Mouse (Mus musculus): Measurements from ENCODE around the gene Pdzd2. TPM values are rescaled to one million over a fixed set of nuclear protein-coding genes. Genes with fewer than 3 reads are reported as not detected.
A peak's percentile ranks its signal among the peaks of the same experiment; 100 is the strongest.

Pdzd2 gene
- polyA plus RNA-seq, 1 experiment = 1.3 TPM

DNA sequence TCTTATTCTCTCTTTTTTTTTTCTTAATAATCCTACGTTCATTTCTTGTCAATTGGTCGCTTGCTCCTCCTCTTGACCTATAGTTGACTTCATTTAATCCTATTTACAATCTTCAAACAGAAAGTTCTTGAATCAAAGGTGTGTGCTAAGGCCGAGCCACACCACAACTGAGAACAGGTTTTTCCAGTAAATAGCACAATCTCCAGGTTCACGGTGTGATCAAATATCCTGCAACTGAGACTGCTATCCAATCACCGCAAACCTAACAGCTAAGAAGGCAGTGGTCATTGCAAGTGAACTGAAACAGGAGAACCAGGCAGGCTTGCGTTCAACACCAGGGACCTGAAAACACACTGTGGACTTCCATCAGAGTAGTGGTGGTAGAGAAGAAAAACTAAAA is 313.4 kb downstream of the Pdzd2 start:
- no peak for DNase-seq (ENCODE audit: low read depth, low spot score)
- 56% methylated on average over 6 of the region's 6 CpGs for WGBS

DNA sequence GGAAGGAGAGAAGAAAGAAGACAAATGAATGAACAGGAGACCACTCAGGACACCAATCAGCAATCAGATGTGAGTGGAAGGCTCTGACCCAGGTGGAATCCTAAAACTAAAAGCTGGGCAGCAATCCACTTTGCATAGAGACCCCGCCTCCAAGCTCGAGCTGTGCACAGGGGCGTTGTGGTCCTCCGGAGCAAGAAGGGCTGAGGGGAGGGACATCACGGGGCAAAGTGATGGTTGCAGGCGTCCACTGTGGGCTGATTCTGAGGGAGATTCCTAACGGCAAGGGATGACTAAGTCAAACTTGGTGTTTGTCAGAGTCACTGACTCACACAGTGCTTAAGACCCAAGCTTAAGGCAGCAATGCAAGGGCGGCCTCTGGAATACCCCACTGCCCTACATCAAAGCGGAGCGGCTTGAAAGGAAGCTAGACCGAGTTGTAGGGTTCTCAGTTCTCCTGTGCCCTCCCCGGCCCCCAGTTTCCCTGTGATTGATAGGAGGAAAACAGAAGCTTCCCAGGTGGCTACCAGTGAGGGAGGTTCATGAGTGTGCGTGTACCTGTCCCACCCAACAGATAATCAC is 314.6 kb downstream of the Pdzd2 start:
- DNase-seq (ENCODE audit: low read depth, low spot score) = no peak
- WGBS = 82% methylated on average over 13 of the region's 13 CpGs

DNA sequence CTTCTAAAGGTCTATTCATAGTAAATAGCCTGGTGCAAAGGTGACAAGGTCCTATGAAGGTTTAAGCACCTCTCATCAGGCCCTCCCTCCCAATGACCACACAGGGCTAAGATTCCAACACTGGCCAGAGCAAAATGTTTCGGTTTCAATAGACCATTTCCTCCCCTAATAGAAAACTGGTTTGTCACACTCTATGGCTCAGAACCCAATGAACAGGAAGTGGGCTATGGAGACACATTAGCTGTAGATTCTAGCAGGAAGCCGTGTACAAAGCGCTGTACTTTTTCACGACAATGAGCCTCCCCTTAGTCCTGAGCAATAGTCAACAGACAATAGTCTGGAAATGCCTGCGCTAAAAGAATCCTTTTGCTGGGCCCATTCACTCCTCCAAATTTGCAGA is 315.5 kb downstream of the Pdzd2 start:
- DNase-seq (ENCODE audit: low read depth, low spot score) = no peak
- WGBS = 80% methylated on average over 5 of the region's 5 CpGs

DNA sequence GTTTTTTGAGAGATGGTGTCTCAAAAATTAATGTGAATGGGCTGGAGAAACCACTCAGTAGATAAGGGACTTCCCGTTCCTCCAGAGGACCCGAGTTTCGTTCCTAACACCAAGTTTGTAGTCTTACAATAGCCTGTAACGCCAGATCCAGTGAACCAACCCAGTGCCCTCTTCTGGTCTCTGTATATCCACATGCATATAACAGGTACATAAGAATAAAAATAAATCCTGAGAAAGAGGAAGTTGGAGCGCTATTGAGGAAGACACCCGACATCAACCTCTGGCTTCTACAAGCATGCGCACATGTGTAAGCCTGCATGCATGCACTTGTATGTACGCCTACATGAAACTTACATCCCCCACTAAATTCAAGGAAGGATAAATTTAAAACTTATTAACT is 318.8 kb downstream of the Pdzd2 start:
- DNase-seq (ENCODE audit: low read depth, low spot score) = no peak
- 90% methylated on average over 8 of the region's 8 CpGs for WGBS

DNA sequence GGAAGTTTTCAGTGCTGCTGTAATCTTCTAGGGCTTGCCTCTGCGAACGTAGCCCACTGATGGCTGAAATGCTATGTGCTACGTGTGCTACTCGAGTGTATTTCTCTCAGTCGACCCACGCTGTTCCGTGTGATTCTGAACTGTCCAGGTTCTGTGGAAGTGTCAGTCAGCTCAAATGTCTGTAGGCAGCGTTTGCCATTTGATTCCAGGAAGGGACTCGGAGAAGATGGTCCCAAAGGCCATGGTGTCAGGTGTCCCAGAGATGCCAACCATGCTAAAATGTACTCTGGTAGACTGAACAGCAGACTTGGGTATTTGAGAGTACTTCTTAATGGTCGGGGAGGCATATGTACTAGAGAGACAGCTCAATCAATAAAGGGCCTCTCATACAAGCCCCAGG is 319.3 kb downstream of the Pdzd2 start:
- WGBS = 94% methylated on average over 10 of the region's 10 CpGs
- DNase-seq (ENCODE audit: low read depth, low spot score) = no peak

DNA sequence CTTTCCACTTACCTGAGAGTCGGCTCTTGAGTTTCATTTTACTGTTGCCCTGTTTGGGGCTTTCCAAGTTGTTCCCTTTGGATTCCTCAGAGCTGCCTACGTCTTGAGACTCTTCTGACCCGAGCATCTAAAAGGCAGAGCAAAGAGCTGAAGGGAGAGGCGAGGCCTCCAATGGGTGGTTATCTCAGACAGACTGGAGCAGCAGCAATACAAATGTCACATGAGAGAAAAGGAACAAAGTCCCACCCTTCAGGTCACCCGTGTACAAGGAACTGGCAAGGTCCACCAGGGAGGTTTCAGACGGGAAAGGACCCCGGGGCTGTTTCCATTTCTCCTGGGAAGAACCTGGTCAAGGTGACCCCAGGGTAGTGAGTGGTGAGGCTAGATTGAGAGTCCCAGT is 320.3 kb downstream of the Pdzd2 start:
- DNase-seq (ENCODE audit: low read depth, low spot score) = no peak
- WGBS = 42% methylated on average over 7 of the region's 7 CpGs

DNA sequence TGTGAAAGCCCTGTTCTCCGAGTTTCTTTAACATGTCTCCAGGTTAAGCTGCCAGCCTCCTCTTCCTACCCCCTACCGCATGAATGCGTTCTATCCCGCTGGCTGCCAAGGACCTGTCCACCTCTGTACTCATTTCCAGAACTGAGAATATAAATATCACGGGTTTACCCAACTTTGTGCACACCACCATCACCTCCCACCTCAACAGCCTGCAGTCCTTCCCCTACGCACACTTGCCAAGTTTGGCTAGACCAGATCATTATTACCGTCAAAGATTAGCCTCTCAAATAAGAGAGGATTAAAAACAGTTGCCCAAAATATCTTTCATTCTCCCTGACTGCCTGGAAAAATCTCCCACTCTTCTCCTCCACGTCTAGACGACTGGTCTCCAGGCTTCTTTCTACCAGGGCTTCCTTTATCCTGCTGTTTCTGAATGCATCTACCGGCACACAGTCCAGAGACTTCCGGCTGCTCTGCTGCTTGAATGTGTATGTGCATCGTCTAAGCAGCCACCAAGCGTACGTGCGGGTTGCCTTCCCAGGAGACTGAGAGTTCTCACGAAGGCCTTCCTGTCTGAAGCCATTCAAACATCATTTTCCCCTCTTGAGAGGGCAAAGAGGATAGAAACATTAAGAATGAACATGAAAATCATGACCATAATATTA is 324.1 kb downstream of the Pdzd2 start:
- WGBS = 88% methylated on average over 16 of the region's 16 CpGs
- DNase-seq (ENCODE audit: low read depth, low spot score) = no peak

DNA sequence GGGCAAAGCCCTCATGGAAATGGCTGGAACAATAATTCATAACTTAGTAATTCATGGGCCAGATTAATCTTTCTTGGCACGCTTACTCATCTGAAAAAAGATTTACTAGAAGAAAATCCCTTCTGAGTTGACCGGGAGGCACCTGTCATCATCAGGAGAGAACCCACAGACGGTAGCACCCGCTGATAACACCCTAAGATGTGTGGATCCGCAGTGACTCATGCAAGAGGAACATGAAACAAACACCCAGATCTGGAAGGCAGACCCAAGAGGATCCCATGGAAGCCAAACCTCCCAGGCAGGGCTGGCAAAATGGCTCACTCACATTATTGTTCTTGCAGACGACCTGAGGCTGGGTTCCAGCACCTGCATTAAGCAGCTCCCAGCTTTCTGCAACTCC is 325.0 kb downstream of the Pdzd2 start:
- DNase-seq (ENCODE audit: low read depth, low spot score) = no peak
- 67% methylated on average over 6 of the region's 6 CpGs for WGBS

DNA sequence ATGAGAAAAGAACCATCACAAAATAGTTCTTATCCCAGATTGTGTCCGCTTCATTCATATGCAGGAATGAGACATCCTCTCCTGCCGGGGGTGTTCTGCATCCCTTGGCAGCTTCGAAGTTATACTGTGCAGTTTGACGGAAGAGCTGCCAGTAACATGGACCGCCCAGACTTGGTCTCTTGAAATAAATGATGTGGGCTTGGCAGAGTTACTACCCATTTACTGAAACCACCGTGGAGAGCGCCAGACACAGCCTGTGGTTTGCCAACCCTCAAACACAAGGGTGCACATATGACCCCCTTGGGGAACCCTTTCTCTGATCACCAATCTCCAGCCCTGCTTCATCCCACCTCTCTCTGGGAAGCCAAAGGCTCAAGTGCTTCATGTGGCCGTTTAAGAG is 331.5 kb downstream of the Pdzd2 start:
- DNase-seq (ENCODE audit: low read depth, low spot score) = no peak
- WGBS = 84% methylated on average over 8 of the region's 8 CpGs

DNA sequence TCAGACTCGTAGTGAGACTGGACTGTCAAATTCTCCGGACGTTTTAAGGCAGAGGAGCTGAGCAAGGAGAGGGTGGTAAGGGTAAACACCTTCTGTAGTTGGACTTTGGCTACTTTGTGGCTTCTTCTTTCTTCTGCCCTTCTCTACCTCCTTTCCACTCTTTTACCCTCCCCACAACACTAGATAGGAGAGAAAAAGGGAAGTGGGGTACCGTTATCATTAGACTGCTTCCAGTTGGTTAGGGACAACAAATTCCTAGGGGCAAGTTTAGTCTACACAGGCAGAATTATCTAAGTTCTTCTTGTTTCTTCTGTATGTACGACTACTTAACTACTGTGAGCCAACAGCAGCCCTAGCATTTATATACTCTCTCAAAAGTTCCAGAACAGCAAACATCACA is 334.1 kb downstream of the Pdzd2 start:
- DNase-seq (ENCODE audit: low read depth, low spot score) = no peak
- WGBS = 68% methylated on average over 5 of the region's 5 CpGs

DNA sequence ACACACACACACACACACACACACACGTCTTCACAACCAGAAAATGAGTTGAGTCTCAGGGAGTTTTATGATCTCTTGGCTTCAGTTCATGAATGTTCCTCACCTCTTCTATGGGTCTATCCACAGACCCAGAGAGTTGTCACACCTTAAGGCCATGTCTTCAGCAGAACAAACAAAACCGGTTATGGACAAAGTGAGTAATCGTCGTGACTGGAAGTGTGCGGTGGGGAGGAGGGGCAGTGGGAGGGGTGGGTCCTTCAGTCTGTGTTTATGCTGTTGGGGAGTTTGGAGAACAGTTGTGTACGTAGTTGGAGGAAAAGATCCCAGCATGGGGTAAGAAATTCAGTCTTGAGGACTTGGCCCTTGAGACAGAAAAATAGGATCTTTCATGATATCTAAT is 342.7 kb downstream of the Pdzd2 start:
- WGBS = 27% methylated on average over 6 of the region's 6 CpGs
- no peak for DNase-seq (ENCODE audit: low read depth, low spot score)

DNA sequence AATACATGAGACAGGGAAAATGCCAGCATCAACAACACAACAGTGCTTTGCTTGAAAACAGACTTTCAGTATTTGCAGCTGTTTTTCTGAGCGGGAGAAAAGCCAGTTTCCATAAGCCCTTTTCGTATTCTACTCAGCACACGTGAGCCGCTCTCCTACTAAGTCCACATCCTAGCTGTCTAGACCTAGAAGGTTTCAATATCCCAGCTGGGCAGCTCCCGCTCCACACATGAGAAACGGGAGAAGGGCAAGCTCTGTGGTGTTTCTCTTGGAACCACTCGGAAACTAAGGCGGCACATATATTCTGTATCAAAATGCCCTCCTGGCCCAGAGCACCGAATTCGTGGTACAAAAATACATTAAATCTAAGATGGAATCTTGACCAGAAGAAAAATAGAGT is 345.0 kb downstream of the Pdzd2 start:
- DNase-seq (ENCODE audit: low read depth, low spot score) = no peak
- WGBS = 94% methylated on average over 10 of the region's 10 CpGs

DNA sequence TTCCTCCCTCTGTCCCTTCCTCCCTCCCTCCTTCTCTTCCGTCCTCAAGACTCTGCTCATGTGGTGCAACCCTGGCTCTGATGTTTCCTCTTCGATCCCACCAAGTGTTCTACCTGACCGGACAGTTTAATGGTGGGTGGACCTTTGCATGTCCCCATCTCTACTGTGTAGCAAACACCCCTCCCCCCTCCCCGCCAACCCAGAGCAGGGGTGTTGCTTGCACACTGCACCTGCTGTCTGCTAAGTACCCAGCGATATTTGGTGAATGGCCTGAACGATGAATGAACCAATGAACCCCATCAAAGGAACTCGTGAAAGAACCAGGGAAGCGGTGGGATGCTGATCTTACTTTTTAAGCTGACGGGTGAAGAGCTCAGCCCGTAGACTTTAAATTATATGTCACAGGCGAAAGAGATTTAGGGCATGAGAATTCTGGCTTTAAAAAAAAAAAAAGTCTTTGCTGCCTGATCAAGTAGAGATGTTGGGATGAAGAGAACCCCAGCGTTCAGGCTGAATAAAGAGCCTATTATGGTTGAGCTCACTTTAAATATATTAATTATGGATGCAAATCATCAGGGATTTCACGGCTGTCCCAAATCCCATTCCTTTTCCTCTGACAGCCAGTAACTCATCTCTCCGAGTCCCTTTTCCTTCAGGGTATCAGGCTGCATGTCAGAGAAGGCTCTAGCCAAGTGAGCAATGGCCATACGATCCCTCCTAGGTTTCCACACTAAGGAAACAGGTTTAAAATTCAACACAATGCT is 350.8 kb downstream of the Pdzd2 start:
- no peak for DNase-seq (ENCODE audit: low read depth, low spot score)
- WGBS = 87% methylated on average over 15 of the region's 15 CpGs

DNA sequence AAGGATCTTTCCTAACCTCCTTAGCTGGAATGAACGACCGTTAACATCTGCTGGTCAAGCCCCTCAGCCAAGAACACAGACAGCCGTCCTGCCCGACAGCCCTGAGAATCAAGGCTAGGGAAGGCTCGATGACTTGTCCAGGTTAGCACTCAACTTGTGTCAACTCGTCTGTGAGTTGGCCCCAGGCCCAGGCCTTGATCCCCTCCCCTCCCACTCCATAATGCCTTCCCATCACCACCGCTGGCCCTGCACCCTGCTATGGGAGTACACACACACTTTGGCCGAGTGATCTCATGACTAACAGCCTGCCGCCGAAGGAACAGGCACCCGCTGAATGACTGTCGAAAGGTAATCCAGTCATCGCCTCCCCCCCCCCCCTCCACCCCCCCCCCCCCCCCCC is 355.0 kb downstream of the Pdzd2 start:
- 75% methylated on average over 13 of the region's 13 CpGs for WGBS
- DNase-seq (ENCODE audit: low read depth, low spot score) = no peak

DNA sequence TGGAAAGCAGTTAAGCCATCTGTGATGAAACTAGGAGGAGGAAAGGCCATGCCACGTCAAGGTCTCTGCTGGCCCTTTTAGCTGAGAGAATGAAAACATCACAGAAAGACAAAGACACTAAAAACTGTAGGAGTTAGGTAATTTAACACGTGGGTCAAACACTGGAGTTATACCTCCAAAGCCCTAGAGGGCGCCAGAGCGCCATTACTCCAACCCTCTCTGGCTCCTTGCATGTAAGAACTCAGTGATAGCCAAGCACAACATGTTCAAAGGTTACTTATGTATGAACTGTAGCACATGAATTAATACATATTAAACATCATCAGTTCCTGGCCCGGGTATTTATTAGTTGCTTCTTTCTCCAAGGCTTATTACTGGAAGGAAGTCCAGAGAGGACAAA is 359.2 kb downstream of the Pdzd2 start:
- DNase-seq (ENCODE audit: low read depth, low spot score) = peak; percentile 36
- WGBS = 46% methylated on average over 5 of the region's 5 CpGs

DNA sequence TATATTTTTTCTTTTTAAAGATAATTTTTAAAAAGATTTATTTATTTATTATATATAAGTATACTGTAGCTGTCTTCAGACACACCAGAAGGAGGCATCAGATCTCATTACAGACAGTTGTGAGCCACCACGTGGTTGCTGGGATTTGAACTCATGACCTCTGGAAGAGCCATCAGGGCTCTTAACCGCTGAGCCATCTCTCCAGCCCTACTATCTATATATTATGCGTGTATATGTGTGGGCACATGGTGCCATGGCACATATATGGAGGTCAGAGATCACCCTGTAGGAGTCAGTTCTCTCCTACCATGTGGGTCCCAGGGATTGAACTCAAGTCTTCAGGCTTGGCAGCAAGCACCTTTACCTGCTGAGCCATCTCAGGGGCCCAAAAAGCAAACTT is 359.7 kb downstream of the Pdzd2 start:
- WGBS = 90% methylated on average over 3 of the region's 3 CpGs
- no peak for DNase-seq (ENCODE audit: low read depth, low spot score)

DNA sequence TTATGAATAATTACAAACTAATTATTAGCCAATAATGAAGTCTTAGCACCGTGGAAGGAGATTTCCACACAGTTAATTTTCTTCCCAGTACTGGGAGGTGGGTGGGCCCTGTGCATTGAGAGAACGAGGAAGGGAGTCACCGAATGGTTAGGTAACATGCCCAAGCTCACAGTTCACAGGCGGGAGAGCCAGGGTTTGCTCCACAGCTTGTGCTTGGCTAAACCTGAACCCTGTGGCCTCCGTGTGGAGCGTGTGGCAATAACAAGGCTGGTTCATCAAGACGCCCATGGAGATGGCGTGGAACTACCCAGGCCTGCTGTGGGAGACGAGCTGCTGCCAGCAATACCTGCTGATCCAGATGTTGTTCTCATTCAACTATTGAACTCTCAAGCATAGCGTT is 361.9 kb downstream of the Pdzd2 start:
- DNase-seq (ENCODE audit: low read depth, low spot score) = no peak
- WGBS = 84% methylated on average over 10 of the region's 10 CpGs

DNA sequence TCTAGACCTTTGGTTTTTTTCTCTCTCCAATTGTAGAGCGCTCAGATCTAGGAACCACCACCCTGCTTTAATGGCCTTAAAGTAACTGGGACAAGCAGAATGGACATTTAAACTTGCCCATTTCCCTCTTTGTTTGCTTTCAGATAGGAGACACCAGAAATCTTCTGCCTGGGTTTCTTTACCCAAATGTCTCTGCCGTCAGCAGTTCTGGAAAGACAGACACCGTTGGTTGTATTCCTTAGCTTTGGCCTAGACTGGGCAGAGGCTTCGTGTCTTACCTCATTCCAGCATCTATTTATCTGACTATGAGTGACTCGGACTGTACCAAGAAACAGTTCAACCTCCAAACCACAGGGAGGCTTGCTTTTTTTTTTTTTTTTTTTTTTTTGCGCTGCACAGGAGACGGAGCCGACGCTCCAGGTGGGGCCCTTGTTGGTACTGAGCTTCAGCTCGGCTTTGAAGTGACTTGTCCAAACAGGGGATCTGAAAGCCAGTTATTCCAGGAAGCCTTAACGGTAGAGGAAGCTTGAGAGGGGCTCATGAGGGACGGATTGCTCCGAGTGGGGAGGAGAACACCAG is 363.1 kb downstream of the Pdzd2 start:
- 73% methylated on average over 13 of the region's 13 CpGs for WGBS
- DNase-seq (ENCODE audit: low read depth, low spot score) = no peak

DNA sequence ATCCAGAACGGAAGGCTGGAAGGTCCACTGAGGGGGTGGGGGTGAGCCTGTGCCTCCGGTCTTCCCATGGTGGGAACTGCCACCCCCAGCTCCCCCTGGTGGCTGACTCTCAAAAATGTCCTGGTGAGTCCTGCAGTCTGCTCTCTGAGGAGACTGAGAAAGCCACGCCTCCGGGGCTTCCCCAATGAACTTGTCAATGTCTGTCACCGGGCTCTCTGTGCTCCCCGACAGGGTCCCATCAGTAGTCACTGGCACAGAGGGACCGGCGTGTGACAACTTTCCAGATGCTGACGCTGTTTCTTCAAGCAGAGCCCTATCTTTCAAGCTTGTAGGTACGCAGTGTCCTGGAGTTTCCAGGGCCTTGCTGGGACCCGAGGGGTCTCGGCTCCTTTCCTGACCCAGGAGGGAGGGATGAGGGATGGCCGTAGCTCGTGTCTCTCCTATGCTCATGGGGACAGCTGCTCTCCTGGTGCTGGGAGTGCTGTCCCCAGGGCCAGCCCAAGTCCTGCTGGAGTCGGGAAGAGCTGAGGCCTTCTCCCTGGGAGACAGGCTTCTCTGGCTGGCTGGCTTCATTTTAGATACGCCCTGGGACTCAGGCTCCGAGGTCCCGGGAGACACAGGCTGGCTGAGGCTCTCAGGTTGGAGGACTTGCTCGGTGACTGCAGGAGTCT is 363.9 kb downstream of the Pdzd2 start:
- peak; percentile 39 for DNase-seq (ENCODE audit: low read depth, low spot score)
- WGBS = 15% methylated on average over 19 of the region's 19 CpGs

DNA sequence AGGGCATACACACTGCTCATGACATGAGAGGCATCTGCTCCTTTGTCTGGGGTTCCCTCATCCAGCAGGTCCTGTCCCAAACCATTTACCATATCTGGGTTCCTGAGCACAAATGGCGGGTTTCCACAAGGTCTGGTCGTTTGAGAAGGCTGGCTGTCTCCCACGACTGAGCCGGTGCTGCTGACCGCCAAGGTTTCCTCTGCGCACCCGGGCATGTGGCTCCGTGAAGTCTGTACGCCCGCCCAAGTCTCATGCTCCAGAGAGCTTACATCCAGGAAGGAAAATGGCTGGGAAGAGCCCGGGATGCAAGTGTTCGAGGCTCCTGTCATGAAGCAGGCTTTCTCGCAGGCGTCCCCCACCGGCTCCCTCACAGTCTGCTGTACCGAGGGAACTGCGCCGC is 364.8 kb downstream of the Pdzd2 start:
- DNase-seq (ENCODE audit: low read depth, low spot score) = no peak
- 76% methylated on average over 18 of the region's 18 CpGs for WGBS
